Comparison of ENCODE assay signal across 22 mouse cellular contexts in the genomic region with DNA sequence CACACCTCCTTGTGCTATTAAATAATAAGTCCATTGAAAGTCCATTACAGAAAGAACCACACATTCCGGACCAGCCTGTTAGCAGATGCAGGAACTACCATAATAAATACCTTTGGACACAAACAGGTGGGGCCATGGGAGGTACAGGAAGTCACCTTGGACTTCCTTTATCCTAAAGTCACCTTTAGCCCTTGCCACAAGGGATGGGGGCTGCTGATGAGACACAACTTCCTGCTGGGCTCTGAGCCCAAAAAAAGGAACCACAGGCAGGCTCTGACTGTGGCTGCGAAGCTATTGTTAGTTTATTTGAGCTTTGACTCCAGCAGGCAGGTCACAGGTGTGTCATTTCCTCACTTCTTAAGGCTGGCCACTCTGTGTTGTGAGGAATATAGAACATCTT. TPM values are rescaled to one million over a fixed set of nuclear protein-coding genes. Genes with fewer than 3 reads are reported as not detected.
A peak's percentile ranks its signal among the peaks of the same experiment; 100 is the strongest.
DNase-seq lines count a peak whose midpoint lies in the region; ATAC-seq and TF ChIP-seq lines count a peak whose summit lies in the region.
"Had no signal": no experiment of that assay in that cellular context is flagged by ENCODE, and none has a peak within 500 bp of the region (broad histone marks: within the 10 kb centered on the region; RNA-seq: fewer than 3 reads in every experiment).

No protein-coding gene starts in this region.

- H3K27ac ChIP-seq in stomach, postnatal 0 days (replicated peaks): peak overlapping the region; percentile 63
- H3K27ac ChIP-seq in heart, embryonic 11.5 days (ENCODE audit: low read depth, low read length): no peak overlapping the region
- H3K27ac ChIP-seq: forebrain, embryonic 10.5 days; heart, embryonic 13.5 days; hindbrain, embryonic 13.5 days; kidney, embryonic 15.5 days; midbrain, embryonic 12.5 days had no signal

- H3K9ac ChIP-seq in stomach, postnatal 0 days (ENCODE audit: low read length): no peak overlapping the region
- H3K9ac ChIP-seq in heart, embryonic 11.5 days (ENCODE audit: low read depth, low read length): no peak overlapping the region
- H3K9ac ChIP-seq: forebrain, postnatal 0 days; heart, embryonic 13.5 days; hindbrain, embryonic 13.5 days; kidney, embryonic 15.5 days; midbrain, embryonic 12.5 days had no signal

- TF ChIP-seq EP300 in stomach, postnatal 0 days (optimal IDR thresholded peaks at IDR 0.05): peak; percentile 70

- no peaks in the 10 kb centered on the region for H3K9me3 ChIP-seq in stomach, postnatal 0 days (ENCODE audit: control insufficient read depth, low read length)
- no peaks in the 10 kb centered on the region for H3K9me3 ChIP-seq in heart, embryonic 11.5 days (replicated peaks; ENCODE audit: control insufficient read depth, low read length)
- H3K9me3 ChIP-seq: forebrain, embryonic 10.5 days; heart, embryonic 13.5 days; hindbrain, embryonic 13.5 days; kidney, embryonic 15.5 days; midbrain, embryonic 12.5 days had no signal

- H3K4me2 ChIP-seq in stomach, postnatal 0 days (replicated peaks; ENCODE audit: low read depth): no peak overlapping the region
- no peak overlapping the region for H3K4me2 ChIP-seq in heart, embryonic 11.5 days
- H3K4me2 ChIP-seq: heart, embryonic 13.5 days; hindbrain, embryonic 13.5 days; kidney, embryonic 15.5 days; midbrain, embryonic 12.5 days had no signal

- H3K36me3 ChIP-seq in stomach, postnatal 0 days (ENCODE audit: control insufficient read depth, insufficient read depth, low read length): no peaks in the 10 kb centered on the region
- no peaks in the 10 kb centered on the region for H3K36me3 ChIP-seq in heart, embryonic 11.5 days (ENCODE audit: control insufficient read depth, insufficient read depth, low read length)
- H3K36me3 ChIP-seq: forebrain, embryonic 10.5 days; heart, embryonic 13.5 days; hindbrain, embryonic 13.5 days; kidney, embryonic 15.5 days; midbrain, embryonic 12.5 days had no signal

- peak; percentile 93 for ATAC-seq in stomach, postnatal 0 days (ENCODE audit: low FRiP score, low TSS enrichment)
- no peak for ATAC-seq in heart, embryonic 11.5 days (replicated peaks; ENCODE audit: insufficient number of reproducible peaks, low FRiP score, low TSS enrichment)
- ATAC-seq: forebrain, postnatal 0 days; inflammation-experienced regulatory T-cells, adult 6 months had no signal

- no peak overlapping the region for H3K4me3 ChIP-seq in stomach, postnatal 0 days (ENCODE audit: low read depth, low read length)
- no peak overlapping the region for H3K4me3 ChIP-seq in heart, embryonic 11.5 days (ENCODE audit: low read depth, low read length)
- H3K4me3 ChIP-seq: forebrain, embryonic 10.5 days; heart, embryonic 13.5 days; hindbrain, embryonic 13.5 days; kidney, embryonic 15.5 days; midbrain, embryonic 12.5 days had no signal

- TF ChIP-seq CTCF in stomach, postnatal 0 days (IDR thresholded peaks at IDR 0.05; ENCODE audit: low read depth): no peak

- peak; percentile 68 for DNase-seq in ES-CJ7 (ENCODE audit: low read depth, low spot score)
- DNase-seq in ZHBTc4 (ENCODE audit: low read depth, low spot score): peak; percentile 59
- DNase-seq in large intestine, adult 2 months (ENCODE audit: low read depth, low spot score): peak; percentile 71
- peak; percentile 64 for DNase-seq in stomach, postnatal 0 days (ENCODE audit: low spot score)
- no peak for DNase-seq in layer of hippocampus, adult 9-10 months (ENCODE audit: low spot score)
- no peak for DNase-seq in right cerebral cortex, postnatal 25 days
- DNase-seq: adrenal gland, adult 8-10 months; cerebellum, adult 18-20 months; cerebellum, postnatal 14 days; forebrain, postnatal 0 days; gastrocnemius, postnatal 14 days; heart, adult 18-20 months; heart, postnatal 14 days; kidney, postnatal 4 days; lung, postnatal 10 days had no signal

- no peaks in the 10 kb centered on the region for H3K4me1 ChIP-seq in stomach, postnatal 0 days (replicated peaks; ENCODE audit: control insufficient read depth, insufficient read depth)
- no peaks in the 10 kb centered on the region for H3K4me1 ChIP-seq in heart, embryonic 11.5 days (ENCODE audit: control insufficient read depth, insufficient read depth, low read length)
- H3K4me1 ChIP-seq: forebrain, embryonic 10.5 days; heart, embryonic 13.5 days; hindbrain, embryonic 13.5 days; kidney, embryonic 15.5 days; midbrain, embryonic 12.5 days had no signal

- H3K27me3 ChIP-seq in stomach, postnatal 0 days (ENCODE audit: control insufficient read depth, insufficient read depth, low read length): no peaks in the 10 kb centered on the region
- H3K27me3 ChIP-seq in heart, embryonic 11.5 days (ENCODE audit: control insufficient read depth, insufficient read depth, low read length): no peaks in the 10 kb centered on the region
- H3K27me3 ChIP-seq: heart, embryonic 13.5 days; hindbrain, embryonic 13.5 days; kidney, embryonic 15.5 days; midbrain, embryonic 12.5 days had no signal

- 15% methylated on average over 2 of the region's 2 CpGs for WGBS in large intestine, adult 2 months
- WGBS in stomach, postnatal 0 days: 22% methylated on average over 2 of the region's 2 CpGs
- WGBS in heart, embryonic 11.5 days (ENCODE audit: insufficient replicate concordance): 55% methylated on average over 2 of the region's 2 CpGs

RNA-seq across cellular contexts. Expression of a gene that starts 13.7 kb away (rescaled TPM):
- 21.9 and 31.0 TPM in 2 replicates for polyA plus RNA-seq in large intestine, adult 2 months (2012; rRNA removed)
- polyA plus RNA-seq in stomach, postnatal 0 days (2015; fragmentation: Nextera tagmentation; extraction: Ambion mirVana): 3.8 and 4.1 TPM in 2 replicates
- polyA plus RNA-seq in heart, embryonic 11.5 days (2014; fragmentation: Nextera tagmentation; extraction: Ambion mirVana): 5.1 and 5.2 TPM in 2 replicates

Comparison
In these comparisons a context has a peak if more than half of its experiments do, and no peak if none do; other contexts are left out.
1. DNase-seq: peak in ES-CJ7 (single experiment), ZHBTc4 (single experiment), large intestine, adult 2 months (single experiment) and stomach, postnatal 0 days (single experiment); none in layer of hippocampus, adult 9-10 months (single experiment) and right cerebral cortex, postnatal 25 days (single experiment).